Mouse (Mus musculus) heart, postnatal 36 days (tissue): Measurements from ENCODE around the gene Cacna1e. TPM values are rescaled to one million over a fixed set of nuclear protein-coding genes. Genes with fewer than 3 reads are reported as not detected.

Experiments used
- DNase-seq, 2 experiments: peaks; one replicate each; pipeline ENCODE4 v3.0.0; 2021 to 2022
- intact Hi-C: fragments of 180-260 bp; cut with DNase I; formaldehyde crosslinking; loops from one replicate; pipeline ENCODE4 v1.15.1; 2025
- total RNA-seq, 2 experiments: library from RNA; stranded (reverse); gene quantifications; 2 replicates each; pipeline ENCODE4 v1.2.3; 2021

Gene Cacna1e
- total RNA-seq, 2 experiments from 2014 or later = 0.16 to 0.17 TPM

GRCm38 (mm10) chr1:154661221-154661864 is 223.0 kb downstream of the Cacna1e start:
- no peak for DNase-seq
- intact Hi-C loops = no loop called here

GRCm38 (mm10) chr1:154657366-154657765 is 226.9 kb downstream of the Cacna1e start:
- intact Hi-C loops = no loop called here
- no peak for DNase-seq

- DNase-seq = no peak
- intact Hi-C loops = no loop called here
These were observed 230.3 kb downstream of the Cacna1e start for GRCm38 (mm10) chr1:154653951-154654350.

- DNase-seq = peak in 1 of 2 experiments; percentile 11
- intact Hi-C loops = no loop called here
These were observed 237.9 kb downstream of the Cacna1e start for GRCm38 (mm10) chr1:154646156-154646950.

- intact Hi-C loops = no loop called here
- DNase-seq = no peak
These were observed 246.5 kb downstream of the Cacna1e start for GRCm38 (mm10) chr1:154637821-154638220.

- intact Hi-C loops = no loop called here
- DNase-seq = no peak
These were observed 248.5 kb downstream of the Cacna1e start for GRCm38 (mm10) chr1:154635766-154636165.

- DNase-seq = no peak
- intact Hi-C loops = no loop called here
These were observed 251.4 kb downstream of the Cacna1e start for GRCm38 (mm10) chr1:154632886-154633285.

GRCm38 (mm10) chr1:154622666-154623653 is 261.3 kb downstream of the Cacna1e start:
- intact Hi-C loops = no loop called here
- DNase-seq = no peak

GRCm38 (mm10) chr1:154617743-154618455 is 266.4 kb downstream of the Cacna1e start:
- DNase-seq = no peak
- intact Hi-C loops = no loop called here

GRCm38 (mm10) chr1:154615759-154616158 is 268.5 kb downstream of the Cacna1e start:
- intact Hi-C loops = no loop called here
- DNase-seq = no peak

GRCm38 (mm10) chr1:154608516-154608915 is 275.8 kb downstream of the Cacna1e start:
- DNase-seq = no peak
- intact Hi-C loops = no loop called here

GRCm38 (mm10) chr1:154607406-154607805 is 276.9 kb downstream of the Cacna1e start:
- no peak for DNase-seq
- intact Hi-C loops = no loop called here

GRCm38 (mm10) chr1:154605601-154606000 is 278.7 kb downstream of the Cacna1e start:
- DNase-seq = no peak
- intact Hi-C loops = no loop called here

- intact Hi-C loops = no loop called here
- DNase-seq = no peak
These were observed 280.5 kb downstream of the Cacna1e start for GRCm38 (mm10) chr1:154603781-154604180.

GRCm38 (mm10) chr1:154602531-154602930 is 281.8 kb downstream of the Cacna1e start:
- no peak for DNase-seq
- intact Hi-C loops = no loop called here

GRCm38 (mm10) chr1:154582516-154582915 is 301.8 kb downstream of the Cacna1e start:
- intact Hi-C loops = no loop called here
- no peak for DNase-seq

GRCm38 (mm10) chr1:154579929-154580328 is 304.4 kb downstream of the Cacna1e start:
- intact Hi-C loops = no loop called here
- DNase-seq = no peak

- intact Hi-C loops = no loop called here
- no peak for DNase-seq
These were observed 305.6 kb downstream of the Cacna1e start for GRCm38 (mm10) chr1:154578748-154579147.

GRCm38 (mm10) chr1:154576418-154576817 is 307.9 kb downstream of the Cacna1e start:
- no peak for DNase-seq
- intact Hi-C loops = no loop called here

GRCm38 (mm10) chr1:154566026-154566425 is 318.3 kb downstream of the Cacna1e start:
- DNase-seq = no peak
- intact Hi-C loops = no loop called here
